Mouse (Mus musculus): ENCODE measurements around the gene 1300017J02Rik. TPM values are rescaled to one million over a fixed set of nuclear protein-coding genes. Genes with fewer than 3 reads are reported as not detected.
"Not testable (repeated sequence)": the region's sequence is repeated elsewhere in the genome, so short reads cannot be mapped to it uniquely, and the experiment has no call there.

1300017J02Rik gene
- total RNA-seq (2021), result under 1 TPM in 1 of 2 experiments, not detected in 1; 0.16 TPM
- 0.18 TPM in 1 of 2 replicates, not detected in the other for polyA plus RNA-seq (2012; rRNA removed)
- long read RNA-seq, result 0 reads

DNA sequence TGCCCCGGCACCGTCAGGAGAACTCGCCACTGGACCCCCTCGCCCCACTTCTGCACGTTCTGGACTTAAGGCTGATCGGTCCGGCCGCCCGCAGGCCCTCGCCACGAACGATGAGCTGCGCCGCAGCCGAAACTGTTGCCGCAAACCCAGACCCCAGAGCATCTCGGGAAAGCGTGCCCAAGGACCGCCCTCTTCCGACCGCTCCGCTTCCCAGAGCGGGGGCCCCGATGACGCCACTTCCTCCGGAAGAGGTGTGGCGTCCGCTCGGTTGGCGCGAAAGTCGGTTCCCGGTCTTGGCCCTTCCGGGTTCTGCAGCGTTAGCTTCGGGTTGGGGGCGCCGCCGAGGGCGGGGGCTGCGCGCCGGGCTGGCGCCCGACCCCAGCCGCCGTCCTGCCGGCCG is at the start of gene 1300017J02Rik, which contains the start of gene Topbp1:
TSS of gene 1300017J02Rik (minus strand) at position 156 of the 400 bp plus-strand sequence.
TSS of gene Topbp1 (plus strand) at position 289 of the 400 bp plus-strand sequence.
- DNase-seq, result peak; percentile 94 to 96
- intact Hi-C loops (cut with DNase I), result loop anchor here (5.0 to 10.0 kb wide), 5 partner anchors 62 to 670 kb away; partner anchors contain the start of gene Cdv3
- H3K9ac ChIP-seq (ENCODE audit: low read depth, low read length), result peak within 1 kb of the TSS; percentile 87
- H3K79me2 ChIP-seq (replicated peaks; ENCODE audit: control insufficient read depth, insufficient read depth, low read length), result no peaks in the 10 kb centered on the region
- H3K4me3 ChIP-seq, result peak within 1 kb of the TSS; percentile 84
- H3K4me1 ChIP-seq (ENCODE audit: control insufficient read depth, insufficient read depth, low read length), result no peaks in the 10 kb centered on the region
- under 1% methylated on average over 49 of the region's 49 CpGs for WGBS
- H3K27ac ChIP-seq, result peak within 1 kb of the TSS; percentile 84
- TF ChIP-seq POLR2A (IDR thresholded peaks at IDR 0.05; ENCODE audit: insufficient read depth, low read depth, low read length) (peak; percentile 99), EP300 (IDR thresholded peaks at IDR 0.05; ENCODE audit: insufficient read depth, low read depth, low read length) (no peak)
- peaks cover 2% of the 10 kb centered on the region for H3K36me3 ChIP-seq (ENCODE audit: control insufficient read depth, insufficient read depth, low read length)
- H3K27me3 ChIP-seq (ENCODE audit: control insufficient read depth, insufficient read depth, low read length), result no peaks in the 10 kb centered on the region

DNA sequence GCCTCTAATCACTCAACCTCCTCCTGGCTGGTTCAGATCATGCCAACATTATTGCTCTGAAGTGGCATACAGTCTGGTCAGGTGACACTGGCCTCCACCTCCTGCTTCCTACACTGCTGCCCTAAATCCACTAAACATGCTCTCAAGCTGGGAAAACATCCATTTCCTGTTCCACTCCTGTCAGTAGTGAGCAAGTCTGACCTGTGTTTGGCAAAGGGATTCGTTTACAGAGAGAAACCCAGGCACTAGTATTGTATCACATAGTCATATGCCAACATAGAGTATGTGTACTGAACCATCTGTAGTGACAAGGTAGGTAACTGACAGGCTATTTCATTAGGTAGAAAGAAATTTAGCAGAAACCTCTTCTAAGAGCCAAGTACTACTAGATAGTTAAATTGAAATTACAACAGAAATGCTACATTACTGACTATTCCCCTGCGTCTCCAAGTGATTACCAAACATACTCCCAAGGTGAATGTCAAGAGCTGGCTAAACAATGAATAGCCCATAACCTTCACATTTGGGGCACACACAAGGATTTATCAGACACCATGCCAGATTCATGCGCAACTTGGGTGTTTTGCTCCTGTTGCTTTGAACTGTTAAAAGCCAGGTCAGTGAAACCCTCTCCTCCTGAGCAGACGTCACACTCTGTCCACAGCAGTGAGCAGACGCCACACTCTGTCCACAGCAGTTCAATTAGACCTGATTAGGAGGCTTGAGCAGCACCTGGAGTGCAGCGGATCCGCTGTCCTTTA is 48.8 kb upstream of the 1300017J02Rik start:
- H3K9ac ChIP-seq (ENCODE audit: low read depth, low read length); DNase-seq; H3K4me1 ChIP-seq (ENCODE audit: control insufficient read depth, insufficient read depth, low read length); H3K27ac ChIP-seq; H3K27me3 ChIP-seq (ENCODE audit: control insufficient read depth, insufficient read depth, low read length); H3K4me3 ChIP-seq; H3K79me2 ChIP-seq (replicated peaks; ENCODE audit: control insufficient read depth, insufficient read depth, low read length); intact Hi-C loops (cut with DNase I): not testable (repeated sequence)
- 72% methylated on average over 7 of the region's 7 CpGs for WGBS
- H3K36me3 ChIP-seq (ENCODE audit: control insufficient read depth, insufficient read depth, low read length), result peaks cover 20% of the 10 kb centered on the region

DNA sequence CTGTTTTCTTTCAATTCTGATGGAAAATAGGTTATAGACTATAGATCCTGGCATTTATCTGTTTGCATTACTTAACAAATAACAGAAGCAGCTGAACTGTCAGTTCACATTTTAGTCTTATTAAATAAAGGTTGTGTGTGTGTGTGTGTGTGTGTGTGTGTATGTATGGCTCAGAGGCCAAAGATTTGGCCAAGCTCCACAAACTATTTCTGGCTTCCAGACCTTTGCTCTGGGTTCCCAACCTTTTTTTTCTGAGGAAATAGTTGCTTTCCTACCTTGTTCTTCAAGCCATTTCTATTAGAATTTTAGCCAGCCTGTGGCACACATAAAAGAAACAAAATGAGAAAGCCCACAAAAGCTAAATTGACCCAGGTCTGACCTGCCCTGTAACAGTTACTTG is 43.9 kb upstream of the 1300017J02Rik start:
- H3K27ac ChIP-seq, result no peak overlapping the region
- no peaks in the 10 kb centered on the region for H3K27me3 ChIP-seq (ENCODE audit: control insufficient read depth, insufficient read depth, low read length)
- peaks cover 13% of the 10 kb centered on the region for H3K36me3 ChIP-seq (ENCODE audit: control insufficient read depth, insufficient read depth, low read length)
- intact Hi-C loops (cut with DNase I), result no loop called here
- H3K4me1 ChIP-seq (ENCODE audit: control insufficient read depth, insufficient read depth, low read length), result no peaks in the 10 kb centered on the region
- H3K4me3 ChIP-seq, result no peak overlapping the region
- TF ChIP-seq EP300 (IDR thresholded peaks at IDR 0.05; ENCODE audit: insufficient read depth, low read depth, low read length), result no peak
- no peak for TF ChIP-seq POLR2A (IDR thresholded peaks at IDR 0.05; ENCODE audit: insufficient read depth, low read depth, low read length)
- TF ChIP-seq CTCF (IDR thresholded peaks at IDR 0.05), result no peak
- DNase-seq, result no peak
- H3K9ac ChIP-seq (ENCODE audit: low read depth, low read length), result no peak overlapping the region
- no peaks in the 10 kb centered on the region for H3K79me2 ChIP-seq (replicated peaks; ENCODE audit: control insufficient read depth, insufficient read depth, low read length)

DNA sequence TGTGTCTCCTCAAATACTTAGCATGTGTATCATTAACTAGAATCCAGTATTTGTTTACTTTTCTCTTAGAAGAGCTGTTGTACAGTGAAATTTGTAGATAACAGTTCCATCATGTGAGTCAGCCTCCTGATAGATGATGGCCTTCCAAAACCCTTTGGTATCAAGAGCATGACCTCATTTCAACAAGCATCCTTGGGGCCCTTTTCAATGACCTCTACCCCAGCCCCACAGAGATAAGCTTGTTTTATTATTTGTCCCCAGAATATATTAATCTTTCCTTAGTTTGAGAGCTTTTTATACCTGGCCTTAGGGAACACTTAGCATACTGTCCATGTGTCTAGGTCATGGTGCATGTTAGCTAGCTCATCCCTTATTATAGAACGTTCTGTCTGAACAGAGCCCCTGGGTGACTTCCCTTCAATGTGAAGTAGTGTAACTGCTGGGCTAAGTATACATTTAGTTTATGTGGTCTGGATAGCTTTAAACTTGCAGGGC is 43.2 kb upstream of the 1300017J02Rik start:
- H3K4me1 ChIP-seq (ENCODE audit: control insufficient read depth, insufficient read depth, low read length), result no peaks in the 10 kb centered on the region
- no peak overlapping the region for H3K4me3 ChIP-seq
- no peaks in the 10 kb centered on the region for H3K79me2 ChIP-seq (replicated peaks; ENCODE audit: control insufficient read depth, insufficient read depth, low read length)
- H3K27me3 ChIP-seq (ENCODE audit: control insufficient read depth, insufficient read depth, low read length), result no peaks in the 10 kb centered on the region
- DNase-seq, result no peak
- intact Hi-C loops (cut with DNase I), result no loop called here
- peaks cover 13% of the 10 kb centered on the region for H3K36me3 ChIP-seq (ENCODE audit: control insufficient read depth, insufficient read depth, low read length)
- H3K9ac ChIP-seq (ENCODE audit: low read depth, low read length), result no peak overlapping the region
- H3K27ac ChIP-seq, result no peak overlapping the region
- no peak for TF ChIP-seq POLR2A (IDR thresholded peaks at IDR 0.05; ENCODE audit: insufficient read depth, low read depth, low read length)
- no peak for TF ChIP-seq EP300 (IDR thresholded peaks at IDR 0.05; ENCODE audit: insufficient read depth, low read depth, low read length)
- no peak for TF ChIP-seq CTCF (IDR thresholded peaks at IDR 0.05)
- WGBS, result 53% methylated on average over 1 of the region's 1 CpGs

DNA sequence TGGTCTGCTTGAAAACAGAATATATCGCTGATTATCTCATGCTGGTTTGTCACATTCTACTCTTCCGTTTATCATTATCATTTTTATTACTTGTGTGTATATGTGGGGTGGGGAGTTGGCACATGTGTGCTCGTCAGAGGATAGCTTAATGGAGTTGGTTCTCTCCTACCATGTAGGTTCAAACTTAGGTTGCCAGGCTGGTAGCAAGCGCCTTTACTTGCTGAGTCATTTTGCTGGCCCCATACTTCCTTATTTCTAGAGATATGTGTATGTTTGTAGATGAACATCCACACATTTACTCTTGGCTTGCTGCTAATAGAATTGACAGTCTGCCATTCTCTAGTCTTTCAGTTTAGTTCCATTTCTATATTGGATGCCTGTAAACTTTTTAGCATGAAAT is 42.2 kb upstream of the 1300017J02Rik start:
- peaks cover 13% of the 10 kb centered on the region for H3K36me3 ChIP-seq (ENCODE audit: control insufficient read depth, insufficient read depth, low read length)
- no peak for DNase-seq
- no peaks in the 10 kb centered on the region for H3K27me3 ChIP-seq (ENCODE audit: control insufficient read depth, insufficient read depth, low read length)
- no peak overlapping the region for H3K9ac ChIP-seq (ENCODE audit: low read depth, low read length)
- no peak overlapping the region for H3K4me3 ChIP-seq
- TF ChIP-seq CTCF (IDR thresholded peaks at IDR 0.05) (no peak), EP300 (IDR thresholded peaks at IDR 0.05; ENCODE audit: insufficient read depth, low read depth, low read length) (no peak), POLR2A (IDR thresholded peaks at IDR 0.05; ENCODE audit: insufficient read depth, low read depth, low read length) (no peak)
- intact Hi-C loops (cut with DNase I), result no loop called here
- no peaks in the 10 kb centered on the region for H3K79me2 ChIP-seq (replicated peaks; ENCODE audit: control insufficient read depth, insufficient read depth, low read length)
- no peak overlapping the region for H3K27ac ChIP-seq
- 78% methylated on average over 4 of the region's 4 CpGs for WGBS
- H3K4me1 ChIP-seq (ENCODE audit: control insufficient read depth, insufficient read depth, low read length), result no peaks in the 10 kb centered on the region

DNA sequence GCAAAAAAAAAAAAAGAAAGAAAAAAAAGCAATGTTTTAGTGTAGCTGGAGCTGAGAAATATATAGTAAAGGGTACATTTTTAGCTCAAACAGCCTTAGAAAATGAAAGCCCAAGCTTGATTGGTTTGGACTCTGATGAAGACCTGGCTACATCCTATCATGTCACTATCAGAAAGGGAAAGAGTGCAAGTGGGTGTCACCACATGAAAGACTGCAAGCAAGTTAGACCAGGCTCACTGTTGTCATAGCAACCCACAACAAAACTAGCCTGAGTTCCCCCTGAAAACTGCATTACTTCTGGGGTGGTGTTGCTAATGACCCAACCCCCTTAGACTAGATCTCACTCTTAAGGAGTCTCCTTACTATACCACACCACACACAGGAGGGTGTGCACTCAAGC is 32.0 kb upstream of the 1300017J02Rik start:
- no peaks in the 10 kb centered on the region; the same call in 1 of the 2 replicates for H3K4me1 ChIP-seq (ENCODE audit: control insufficient read depth, insufficient read depth, low read length)
- no peak overlapping the region for H3K4me3 ChIP-seq
- H3K27ac ChIP-seq, result no peak overlapping the region
- DNase-seq, result no peak
- no peaks in the 10 kb centered on the region for H3K79me2 ChIP-seq (replicated peaks; ENCODE audit: control insufficient read depth, insufficient read depth, low read length)
- intact Hi-C loops (cut with DNase I), result no loop called here
- no peak overlapping the region for H3K9ac ChIP-seq (ENCODE audit: low read depth, low read length)
- TF ChIP-seq POLR2A (IDR thresholded peaks at IDR 0.05; ENCODE audit: insufficient read depth, low read depth, low read length), result no peak
- no peaks in the 10 kb centered on the region for H3K27me3 ChIP-seq (ENCODE audit: control insufficient read depth, insufficient read depth, low read length)
- peaks cover 3% of the 10 kb centered on the region for H3K36me3 ChIP-seq (ENCODE audit: control insufficient read depth, insufficient read depth, low read length)
